Mouse (Mus musculus) CH12.LX (cell line): ENCODE data around the gene Vmn2r110. TPM values are rescaled to one million over a fixed set of nuclear protein-coding genes. Genes with fewer than 3 reads are reported as not detected.

Source experiments
- DNase-seq: peaks from one replicate; pipeline ENCODE4 v3.0.0-alpha.2; 2013; ENCODE audit errors: extremely low read depth
- H3K27ac ChIP-seq: 2 replicates; pipeline ENCODE4 v1.5.1; 2012; ENCODE audit warnings: low read depth, mild to moderate bottlenecking, control low read depth, moderate library complexity; ENCODE audit not compliant: insufficient read depth
- H3K27me3 ChIP-seq: replicated peaks from 2 replicates; pipeline ENCODE3; 2012; ENCODE audit warnings: inconsistent platforms
- H3K36me3 ChIP-seq, 2 experiments: replicated peaks in 1 of 2; 2 replicates each; pipeline versions ENCODE3 to v1.6.1; 2012; ENCODE audit warnings: inconsistent platforms in 1 of 2, low read length in 1 of 2, mild to moderate bottlenecking in 1 of 2, mixed read lengths in 1 of 2, moderate library complexity in 1 of 2; ENCODE audit not compliant: control insufficient read depth in 1 of 2, insufficient read depth in 1 of 2
- H3K4me1 ChIP-seq, 2 experiments: 2 replicates each; pipeline ENCODE4 v1.6.1; 2012; ENCODE audit warnings: inconsistent platforms in 1 of 2, moderate library complexity in 1 of 2; ENCODE audit not compliant: insufficient read depth in 2 of 2, control insufficient read depth in 1 of 2
- H3K4me2 ChIP-seq: 2 replicates; pipeline ENCODE4 v1.6.1; 2012; ENCODE audit warnings: low read depth, mild to moderate bottlenecking, control low read depth; ENCODE audit not compliant: poor library complexity, insufficient read depth, severe bottlenecking
- H3K4me3 ChIP-seq, 3 experiments: fragments of 150-350 bp in 1 of 3; sonication (generic) in 1 of 3; replicated peaks in 1 of 3; 2 replicates each; pipeline versions ENCODE3 to v1.5.1; 2011 to 2012; ENCODE audit warnings: low read depth in 2 of 3, low read length in 2 of 3, mild to moderate bottlenecking in 2 of 3, moderate library complexity in 2 of 3, control low read depth in 1 of 3, improper control_type of control experiment in 1 of 3, inconsistent platforms in 1 of 3, mixed read lengths in 1 of 3; ENCODE audit not compliant: poor library complexity in 1 of 3
- H3K79me2 ChIP-seq: replicated peaks from 2 replicates; pipeline ENCODE4 v1.6.1; 2012; ENCODE audit warnings: mild to moderate bottlenecking, moderate library complexity; ENCODE audit not compliant: control insufficient read depth, poor library complexity, insufficient read depth, severe bottlenecking; ENCODE audit errors: extremely low read depth
- H3K9ac ChIP-seq: 2 replicates; pipeline ENCODE4 v1.6.1; 2012; ENCODE audit warnings: low read depth, mild to moderate bottlenecking, control low read depth, moderate library complexity; ENCODE audit not compliant: insufficient read depth
- H3K9me3 ChIP-seq: replicated peaks from 2 replicates; pipeline ENCODE3; 2012; ENCODE audit warnings: low read length, inconsistent platforms, mixed read lengths
- CHD2 ChIP-seq: IDR thresholded peaks from 2 replicates; pipeline ENCODE4 v1.6.1; 2011; ENCODE audit warnings: low read length, improper control_type of control experiment
- ETS1 ChIP-seq: conservative IDR thresholded peaks from 2 replicates; pipeline ENCODE4 v1.6.1; 2012; ENCODE audit warnings: low read depth, mild to moderate bottlenecking, inconsistent platforms, low read length, improper control_type of control experiment, moderate library complexity
- MAFK ChIP-seq: IDR thresholded peaks from 2 replicates; pipeline ENCODE4 v1.6.1; 2011; ENCODE audit warnings: low read length, improper control_type of control experiment; ENCODE audit not compliant: insufficient replicate concordance
- MXI1 ChIP-seq: IDR thresholded peaks from 2 replicates; pipeline ENCODE4 v1.6.1; 2011; ENCODE audit warnings: mild to moderate bottlenecking, low read depth, low read length, improper control_type of control experiment
- NELFE ChIP-seq: IDR thresholded peaks from 2 replicates; pipeline ENCODE4 v1.6.1; 2011; ENCODE audit warnings: low read depth, low read length, improper control_type of control experiment
- NRF1 ChIP-seq: IDR thresholded peaks from 2 replicates; pipeline ENCODE4 v1.6.1; 2014; ENCODE audit warnings: low read depth, mild to moderate bottlenecking, inconsistent platforms, low read length, improper control_type of control experiment, moderate library complexity
- RAD21 ChIP-seq: IDR thresholded peaks from 2 replicates; pipeline ENCODE4 v1.6.1; 2011; ENCODE audit warnings: low read depth, mild to moderate bottlenecking, low read length, improper control_type of control experiment, moderate library complexity
- SMC3 ChIP-seq: IDR thresholded peaks from 2 replicates; pipeline ENCODE4 v1.6.1; 2011; ENCODE audit warnings: low read depth, low read length, improper control_type of control experiment
- USF1 ChIP-seq: IDR thresholded peaks from 2 replicates; pipeline ENCODE4 v1.6.1; 2014; ENCODE audit warnings: low read depth, mild to moderate bottlenecking, inconsistent platforms, low read length, improper control_type of control experiment
- dilution Hi-C: fragments of 300-500 bp; cut with MboI; formaldehyde crosslinking; loops from 2 replicates; pipeline ENCODE4 v1.14.3; 2020; ENCODE audit warnings: low sequenced_read_pairs; ENCODE audit not compliant: extremely low pct_unique_long_range_greater_than_20kb, extremely low pct_ligation_motif_present
- in situ Hi-C: fragments of 300-500 bp; cut with MboI; formaldehyde crosslinking; loops from 3 replicates; pipeline ENCODE4 v1.14.3; 2019; ENCODE audit warnings: low sequenced_read_pairs, low pct_ligation_motif_present, low pct_unique_long_range_greater_than_20kb, mixed read lengths
- polyA plus RNA-seq: library from polyadenylated mRNA; unstranded; fragments of >175 nt; gene quantifications from 2 replicates; pipeline ENCODE4 v1.2.1, GENCODE M21; 2012; ENCODE audit warnings: low read depth; ENCODE audit not compliant: insufficient read length
- total RNA-seq, 2 experiments: library from RNA; depleted of rRNA; stranded (reverse); fragments of 300-350 nt in 1 of 2; fragments of >200 nt in 1 of 2; gene quantifications; 2 replicates each; pipeline ENCODE4 v1.2.3; 2012 to 2014

Vmn2r110 gene
- total and polyA plus RNA-seq, 3 experiments: not detected

GRCm38 (mm10) chr17:20564656-20565055 is 31.6 kb downstream of the Vmn2r110 start, which contains the start of gene Vmn2r109:
Gene Vmn2r109, minus strand, starts transcription at chr17:20564756.
- no peak within 1 kb of the TSS for H3K4me3 ChIP-seq
- H3K27ac ChIP-seq: no peak within 1 kb of the TSS
- no peak within 1 kb of the TSS for H3K9ac ChIP-seq
- H3K9me3 ChIP-seq: no peaks in the 10 kb centered on the region
- no peaks in the 10 kb centered on the region for H3K27me3 ChIP-seq
- DNase-seq: no peak
- no peaks in the 10 kb centered on the region for H3K4me1 ChIP-seq
- in situ Hi-C loops: no loop called here
- no peaks in the 10 kb centered on the region for H3K79me2 ChIP-seq
- H3K4me2 ChIP-seq: no peak within 1 kb of the TSS
- no peak for TF ChIP-seq ETS1
- no peak for TF ChIP-seq CHD2
- TF ChIP-seq NELFE: no peak
- no peak for TF ChIP-seq NRF1
- TF ChIP-seq SMC3: no peak
- TF ChIP-seq RAD21: no peak
- no peak for TF ChIP-seq USF1
- TF ChIP-seq MAFK: no peak
- TF ChIP-seq MXI1: no peak
- TF ChIP-seq, all 38 proteins: peak for 0
- dilution Hi-C loops: no loop called here
- H3K36me3 ChIP-seq: no peaks in the 10 kb centered on the region

Other genes starting within 250 kb of the Vmn2r110 start
- not detected in 2 replicates for gene Vmn1r224, start 182.3 kb downstream of the Vmn2r110 start, total RNA-seq (2012; rRNA removed)
- gene Vmn1r224, start 182.3 kb downstream of the Vmn2r110 start, total RNA-seq (2014; rRNA removed): not detected in 2 replicates
- gene Vmn1r224, start 182.3 kb downstream of the Vmn2r110 start, polyA plus RNA-seq: not detected in 2 replicates
- gene Vmn2r108, start 115.1 kb downstream of the Vmn2r110 start, total RNA-seq (2012; rRNA removed): not detected in 2 replicates
- not detected in 2 replicates for gene Vmn2r108, start 115.1 kb downstream of the Vmn2r110 start, total RNA-seq (2014; rRNA removed)
- gene Vmn2r108, start 115.1 kb downstream of the Vmn2r110 start, polyA plus RNA-seq: not detected in 2 replicates
- not detected in 2 replicates for gene Vmn1r225, start 98.3 kb downstream of the Vmn2r110 start, total RNA-seq (2012; rRNA removed)
- not detected in 2 replicates for gene Vmn1r225, start 98.3 kb downstream of the Vmn2r110 start, total RNA-seq (2014; rRNA removed)
- gene Vmn1r225, start 98.3 kb downstream of the Vmn2r110 start, polyA plus RNA-seq: not detected in 2 replicates
- not detected in 2 replicates for gene Vmn2r109, start 31.7 kb downstream of the Vmn2r110 start, total RNA-seq (2012; rRNA removed)
- not detected in 2 replicates for gene Vmn2r109, start 31.7 kb downstream of the Vmn2r110 start, total RNA-seq (2014; rRNA removed)
- not detected in 2 replicates for gene Vmn2r109, start 31.7 kb downstream of the Vmn2r110 start, polyA plus RNA-seq
- not detected in 2 replicates for gene Fpr-rs3, start 28.5 kb upstream of the Vmn2r110 start, total RNA-seq (2012; rRNA removed)
- not detected in 2 replicates for gene Fpr-rs3, start 28.5 kb upstream of the Vmn2r110 start, total RNA-seq (2014; rRNA removed)
- gene Fpr-rs3, start 28.5 kb upstream of the Vmn2r110 start, polyA plus RNA-seq: not detected in 2 replicates
- not detected in 2 replicates for gene Vmn1r226, start 86.4 kb upstream of the Vmn2r110 start, total RNA-seq (2012; rRNA removed)
- not detected in 2 replicates for gene Vmn1r226, start 86.4 kb upstream of the Vmn2r110 start, total RNA-seq (2014; rRNA removed)
- not detected in 2 replicates for gene Vmn1r226, start 86.4 kb upstream of the Vmn2r110 start, polyA plus RNA-seq
- gene Vmn1r227, start 133.4 kb upstream of the Vmn2r110 start, total RNA-seq (2012; rRNA removed): not detected in 2 replicates
- not detected in 2 replicates for gene Vmn1r227, start 133.4 kb upstream of the Vmn2r110 start, total RNA-seq (2014; rRNA removed)
- not detected in 2 replicates for gene Vmn1r227, start 133.4 kb upstream of the Vmn2r110 start, polyA plus RNA-seq
- not detected in 2 replicates for gene Vmn1r228, start 189.7 kb upstream of the Vmn2r110 start, total RNA-seq (2012; rRNA removed)
- not detected in 2 replicates for gene Vmn1r228, start 189.7 kb upstream of the Vmn2r110 start, total RNA-seq (2014; rRNA removed)
- not detected in 2 replicates for gene Vmn1r228, start 189.7 kb upstream of the Vmn2r110 start, polyA plus RNA-seq
- not detected in 2 replicates for gene Vmn1r229, start 215.1 kb upstream of the Vmn2r110 start, total RNA-seq (2012; rRNA removed)
- gene Vmn1r229, start 215.1 kb upstream of the Vmn2r110 start, total RNA-seq (2014; rRNA removed): not detected in 2 replicates
- 0.03 TPM in 1 of 2 replicates, not detected in the other for gene Vmn1r229, start 215.1 kb upstream of the Vmn2r110 start, polyA plus RNA-seq
- not detected in 2 replicates for gene Vmn1r230, start 244.0 kb upstream of the Vmn2r110 start, total RNA-seq (2012; rRNA removed)
- gene Vmn1r230, start 244.0 kb upstream of the Vmn2r110 start, total RNA-seq (2014; rRNA removed): not detected in 2 replicates
- not detected in 2 replicates for gene Vmn1r230, start 244.0 kb upstream of the Vmn2r110 start, polyA plus RNA-seq